Mouse (Mus musculus): ENCODE measurements around the gene Gli1. TPM values are rescaled to one million over a fixed set of nuclear protein-coding genes. Genes with fewer than 3 reads are reported as not detected.
"Not testable (repeated sequence)": the region's sequence is repeated elsewhere in the genome, so short reads cannot be mapped to it uniquely, and the experiment has no call there.

Gene Gli1
- polyA plus RNA-seq, 1 experiment from 2014 or later = 8.2 TPM

GRCm38 (mm10) chr10:127313516-127313915, 28.3 kb downstream of the Gli1 start:
- H3K9ac ChIP-seq; H3K4me3 ChIP-seq (replicated peaks); H3K27ac ChIP-seq; H3K4me2 ChIP-seq; H3K27me3 ChIP-seq; ATAC-seq (replicated peaks; ENCODE audit: low FRiP score); H3K9me3 ChIP-seq (replicated peaks): not testable (repeated sequence)
- Histone ChIP-seq H3K4me1 (peaks cover 18% of the 10 kb centered on the region), H3K36me3 (peaks cover 14% of the 10 kb centered on the region)
- WGBS = 92% methylated on average over 5 of the region's 5 CpGs

- ATAC-seq (replicated peaks; ENCODE audit: low FRiP score) = no peak
- Histone ChIP-seq H3K9ac (no peak overlapping the region), H3K4me2 (no peak overlapping the region), H3K9me3 (replicated peaks) (no peaks in the 10 kb centered on the region), H3K4me3 (replicated peaks) (no peak overlapping the region), H3K27me3 (no peaks in the 10 kb centered on the region), H3K27ac (no peak overlapping the region), H3K36me3 (peaks cover 21% of the 10 kb centered on the region), H3K4me1 (peaks cover 18% of the 10 kb centered on the region)
- 77% methylated on average over 4 of the region's 4 CpGs for WGBS
Observed at GRCm38 (mm10) chr10:127312858-127313257, 28.9 kb downstream of the Gli1 start.

- 2% methylated on average over 4 of the region's 4 CpGs for WGBS
- Histone ChIP-seq H3K27me3 (no peaks in the 10 kb centered on the region), H3K9ac (peak overlapping the region; percentile 82; the same call in 1 of the 2 replicates), H3K36me3 (peaks cover 26% of the 10 kb centered on the region), H3K4me3 (replicated peaks) (peak overlapping the region; percentile 81), H3K4me1 (peaks cover 18% of the 10 kb centered on the region), H3K27ac (peak overlapping the region; percentile 69), H3K9me3 (replicated peaks) (no peaks in the 10 kb centered on the region), H3K4me2 (peak overlapping the region; percentile 67)
- ATAC-seq (replicated peaks; ENCODE audit: low FRiP score) = peak; percentile 30
Observed at GRCm38 (mm10) chr10:127312356-127312676, 29.5 kb downstream of the Gli1 start.

GRCm38 (mm10) chr10:127311476-127312355, 30.1 kb downstream of the Gli1 start, which contains the start of gene Mars:
TSS of gene Mars (minus strand) at chr10:127311786.
- peak; percentile 96 for ATAC-seq (replicated peaks; ENCODE audit: low FRiP score)
- Histone ChIP-seq H3K4me3 (replicated peaks) (peak within 1 kb of the TSS; percentile 81), H3K9me3 (replicated peaks) (no peaks in the 10 kb centered on the region), H3K27me3 (no peaks in the 10 kb centered on the region), H3K4me1 (peaks cover 18% of the 10 kb centered on the region), H3K4me2 (peak within 1 kb of the TSS; percentile 67), H3K36me3 (peaks cover 32% of the 10 kb centered on the region), H3K27ac (peak within 1 kb of the TSS; percentile 79), H3K9ac (peak within 1 kb of the TSS; percentile 82)
- WGBS = under 1% methylated on average over 65 of the region's 65 CpGs

GRCm38 (mm10) chr10:127310523-127311475, 31.0 kb downstream of the Gli1 start:
- Histone ChIP-seq H3K27ac (peak overlapping the region; percentile 79), H3K4me1 (peaks cover 18% of the 10 kb centered on the region), H3K27me3 (no peaks in the 10 kb centered on the region), H3K4me2 (peak overlapping the region; percentile 67), H3K9ac (peak overlapping the region; percentile 82), H3K9me3 (replicated peaks) (no peaks in the 10 kb centered on the region), H3K4me3 (replicated peaks) (peak overlapping the region; percentile 81), H3K36me3 (peaks cover 41% of the 10 kb centered on the region)
- 35% methylated on average over 23 of the region's 23 CpGs for WGBS
- peak; percentile 40 for ATAC-seq (replicated peaks; ENCODE audit: low FRiP score)

GRCm38 (mm10) chr10:127309167-127309566, 32.6 kb downstream of the Gli1 start:
- H3K4me3 ChIP-seq (replicated peaks); H3K9me3 ChIP-seq (replicated peaks); H3K9ac ChIP-seq; H3K4me2 ChIP-seq; H3K27me3 ChIP-seq; ATAC-seq (replicated peaks; ENCODE audit: low FRiP score); H3K27ac ChIP-seq: not testable (repeated sequence)
- WGBS = 87% methylated on average over 3 of the region's 3 CpGs
- Histone ChIP-seq H3K36me3 (peaks cover 58% of the 10 kb centered on the region), H3K4me1 (peaks cover 18% of the 10 kb centered on the region)

GRCm38 (mm10) chr10:127303136-127303535, 38.6 kb downstream of the Gli1 start:
- Histone ChIP-seq H3K9me3 (replicated peaks) (no peaks in the 10 kb centered on the region), H3K27ac (no peak overlapping the region), H3K4me2 (no peak overlapping the region), H3K4me1 (no peaks in the 10 kb centered on the region), H3K9ac (no peak overlapping the region), H3K4me3 (replicated peaks) (no peak overlapping the region), H3K27me3 (no peaks in the 10 kb centered on the region), H3K36me3 (peaks cover 98% of the 10 kb centered on the region)
- no peak for ATAC-seq (replicated peaks; ENCODE audit: low FRiP score)
- WGBS = 95% methylated on average over 11 of the region's 11 CpGs

- no peaks in the 10 kb centered on the region for H3K9me3 ChIP-seq (replicated peaks)
Observed at GRCm38 (mm10) chr10:127300361-127300760, 41.4 kb downstream of the Gli1 start.

GRCm38 (mm10) chr10:127297015-127297871, 44.5 kb downstream of the Gli1 start:
- no peak overlapping the region for H3K4me2 ChIP-seq

More at GRCm38 (mm10) chr10:127300361-127300760, 41.4 kb downstream of the Gli1 start:
- no peak overlapping the region for H3K9ac ChIP-seq
- no peak overlapping the region for H3K4me2 ChIP-seq
- WGBS = 93% methylated on average over 6 of the region's 6 CpGs
- no peaks in the 10 kb centered on the region for H3K27me3 ChIP-seq
- H3K4me3 ChIP-seq (replicated peaks) = no peak overlapping the region
- H3K27ac ChIP-seq = no peak overlapping the region
- ATAC-seq (replicated peaks; ENCODE audit: low FRiP score) = no peak
- H3K4me1 ChIP-seq = no peaks in the 10 kb centered on the region
- peaks cover 98% of the 10 kb centered on the region for H3K36me3 ChIP-seq

GRCm38 (mm10) chr10:127295986-127296794, 45.6 kb downstream of the Gli1 start:
- H3K36me3 ChIP-seq = peaks cover 86% of the 10 kb centered on the region
- ATAC-seq (replicated peaks; ENCODE audit: low FRiP score) = no peak
- no peak overlapping the region for H3K4me2 ChIP-seq
- no peaks in the 10 kb centered on the region for H3K27me3 ChIP-seq
- H3K27ac ChIP-seq = no peak overlapping the region
- H3K4me1 ChIP-seq = peaks cover 23% of the 10 kb centered on the region
- no peaks in the 10 kb centered on the region for H3K9me3 ChIP-seq (replicated peaks)
- WGBS = 87% methylated on average over 24 of the region's 24 CpGs
- no peak overlapping the region for H3K4me3 ChIP-seq (replicated peaks)
- H3K9ac ChIP-seq = no peak overlapping the region

More at GRCm38 (mm10) chr10:127297015-127297871, 44.5 kb downstream of the Gli1 start:
- Histone ChIP-seq H3K4me1 (peaks cover 13% of the 10 kb centered on the region), H3K9ac (no peak overlapping the region), H3K27me3 (no peaks in the 10 kb centered on the region), H3K4me3 (replicated peaks) (no peak overlapping the region), H3K9me3 (replicated peaks) (no peaks in the 10 kb centered on the region), H3K27ac (no peak overlapping the region), H3K36me3 (peaks cover 96% of the 10 kb centered on the region)
- no peak for ATAC-seq (replicated peaks; ENCODE audit: low FRiP score)
- WGBS = 91% methylated on average over 16 of the region's 16 CpGs
